Mouse (Mus musculus): Measurements from ENCODE around the gene March10. TPM values are rescaled to one million over a fixed set of nuclear protein-coding genes. Genes with fewer than 3 reads are reported as not detected.

March10 gene
- total RNA-seq, 1 experiment: 0.22 TPM

DNA sequence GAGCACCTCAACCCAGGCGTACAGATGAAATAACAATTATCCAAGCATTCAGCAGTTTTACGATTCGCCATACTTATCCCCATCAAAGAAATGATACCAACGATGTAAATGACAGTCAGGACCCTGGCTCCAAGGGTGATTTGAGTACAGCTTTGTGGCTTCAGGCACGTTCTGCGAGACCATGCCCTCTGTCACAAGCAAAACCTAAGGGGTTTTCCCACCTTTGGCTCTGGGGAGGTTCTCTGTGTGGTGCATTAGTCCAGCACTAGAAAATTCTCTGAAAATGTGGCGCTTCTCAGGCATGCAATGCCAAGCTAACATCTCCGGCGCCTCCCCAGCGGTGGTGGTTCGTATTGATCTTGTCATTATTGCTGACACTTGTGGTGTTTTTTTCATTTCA lies 47.1 kb downstream of the March10 start:
- no peak for DNase-seq (ENCODE audit: low read depth, low spot score)
- Histone ChIP-seq H3K4me1 (ENCODE audit: control insufficient read depth in 2 of 2, insufficient read depth in 2 of 2, low read length in 2 of 2, poor library complexity in 1 of 2) (no peaks in the 10 kb centered on the region), H3K36me3 (ENCODE audit: control insufficient read depth, insufficient read depth, low read length, poor library complexity, severe bottlenecking) (no peaks in the 10 kb centered on the region), H3K9ac (ENCODE audit: insufficient read depth, low read depth, low read length, poor library complexity, severe bottlenecking) (no peak overlapping the region), H3K4me3 (ENCODE audit: insufficient read depth in 1 of 2, low read depth in 1 of 2, low read length in 2 of 2, poor library complexity in 1 of 2, severe bottlenecking in 1 of 2) (no peak overlapping the region), H3K27ac (ENCODE audit: insufficient read depth, low read depth, low read length, poor library complexity, severe bottlenecking) (no peak overlapping the region), H3K9me3 (ENCODE audit: control insufficient read depth, insufficient read depth, low read depth, low read length) (no peaks in the 10 kb centered on the region)
- no peak for TF ChIP-seq HCFC1 (IDR thresholded peaks at IDR 0.05; ENCODE audit: borderline replicate concordance, insufficient read depth, low read length)
- in situ Hi-C loops (cut with MboI; ENCODE audit: low sequenced_read_pairs in 2 of 2, unreplicated experiment in 2 of 2): no loop called here

DNA sequence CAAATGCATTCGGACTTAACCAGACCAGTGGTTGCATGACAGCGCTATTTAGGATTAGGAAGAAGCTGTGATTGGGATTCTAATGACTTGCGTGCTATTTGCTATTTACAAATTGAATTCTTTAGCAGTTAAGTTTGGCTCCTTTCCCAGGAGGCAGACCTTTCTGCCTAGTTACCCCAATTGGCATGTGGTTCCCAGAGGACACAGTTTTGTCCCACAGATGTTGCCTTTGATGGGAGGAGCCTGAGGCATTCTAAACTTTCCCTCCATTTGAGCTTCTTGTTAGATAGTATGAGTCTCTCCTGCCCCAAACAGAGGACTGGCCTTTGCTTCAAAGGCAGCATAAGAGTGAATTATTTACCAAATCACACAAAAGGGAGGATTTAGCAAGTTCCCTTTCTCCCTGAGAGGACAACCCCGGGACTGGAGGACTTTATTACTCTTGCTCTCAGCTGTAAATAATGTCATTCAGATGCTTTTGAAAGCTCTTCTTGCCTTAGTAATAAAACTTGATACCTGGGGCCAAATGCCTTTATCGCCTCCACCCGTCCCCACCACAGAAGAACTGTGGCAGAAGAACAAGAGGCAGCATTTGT lies 48.6 kb downstream of the March10 start:
- Histone ChIP-seq H3K36me3 (ENCODE audit: control insufficient read depth, insufficient read depth, low read length, poor library complexity, severe bottlenecking) (no peaks in the 10 kb centered on the region), H3K4me3 (ENCODE audit: insufficient read depth in 1 of 2, low read depth in 1 of 2, low read length in 2 of 2, poor library complexity in 1 of 2, severe bottlenecking in 1 of 2) (no peak overlapping the region), H3K27ac (ENCODE audit: insufficient read depth, low read depth, low read length, poor library complexity, severe bottlenecking) (no peak overlapping the region), H3K9me3 (ENCODE audit: control insufficient read depth, insufficient read depth, low read depth, low read length) (no peaks in the 10 kb centered on the region), H3K9ac (ENCODE audit: insufficient read depth, low read depth, low read length, poor library complexity, severe bottlenecking) (no peak overlapping the region), H3K4me1 (ENCODE audit: control insufficient read depth in 2 of 2, insufficient read depth in 2 of 2, low read length in 2 of 2, poor library complexity in 1 of 2) (no peaks in the 10 kb centered on the region)
- DNase-seq (ENCODE audit: low read depth, low spot score): no peak
- in situ Hi-C loops (cut with MboI; ENCODE audit: low sequenced_read_pairs in 2 of 2, unreplicated experiment in 2 of 2): no loop called here
- TF ChIP-seq CHD2 (IDR thresholded peaks at IDR 0.05; ENCODE audit: low read depth, low read length) (no peak), HCFC1 (IDR thresholded peaks at IDR 0.05; ENCODE audit: borderline replicate concordance, insufficient read depth, low read length) (no peak), ZNF384 (IDR thresholded peaks at IDR 0.05; ENCODE audit: low read depth, low read length) (no peak), MAFK (IDR thresholded peaks at IDR 0.05; ENCODE audit: insufficient read depth, low read depth, low read length) (no peak), ZC3H11A (IDR thresholded peaks at IDR 0.05; ENCODE audit: borderline replicate concordance, low read depth, low read length) (no peak)

DNA sequence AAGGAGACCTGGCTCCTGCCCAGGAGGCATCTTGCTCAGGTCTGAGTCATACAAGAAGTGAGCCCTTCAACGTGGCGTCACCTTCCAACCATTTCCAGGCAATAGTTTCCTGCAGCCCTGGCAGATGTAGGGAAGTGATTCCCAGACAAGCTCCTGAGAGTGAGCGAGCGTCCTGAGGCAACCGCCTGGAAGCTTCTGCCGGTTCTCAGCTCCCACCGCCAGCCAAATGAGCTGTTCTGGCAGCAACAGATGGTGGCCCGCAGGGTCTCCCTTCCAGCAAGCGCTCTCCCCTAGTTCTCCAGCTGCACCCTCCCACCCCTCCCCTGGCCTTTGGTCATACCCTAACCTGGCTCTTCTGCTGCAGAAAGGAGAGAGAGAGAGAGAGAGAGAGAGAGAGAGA lies 54.2 kb downstream of the March10 start:
- no peak for TF ChIP-seq ZC3H11A (IDR thresholded peaks at IDR 0.05; ENCODE audit: borderline replicate concordance, low read depth, low read length)
- Histone ChIP-seq H3K4me1 (ENCODE audit: control insufficient read depth in 2 of 2, insufficient read depth in 2 of 2, low read length in 2 of 2, poor library complexity in 1 of 2) (no peaks in the 10 kb centered on the region), H3K9ac (ENCODE audit: insufficient read depth, low read depth, low read length, poor library complexity, severe bottlenecking) (no peak overlapping the region), H3K27ac (ENCODE audit: insufficient read depth, low read depth, low read length, poor library complexity, severe bottlenecking) (no peak overlapping the region), H3K4me3 (ENCODE audit: insufficient read depth in 1 of 2, low read depth in 1 of 2, low read length in 2 of 2, poor library complexity in 1 of 2, severe bottlenecking in 1 of 2) (no peak overlapping the region), H3K9me3 (ENCODE audit: control insufficient read depth, insufficient read depth, low read depth, low read length) (no peaks in the 10 kb centered on the region), H3K36me3 (ENCODE audit: control insufficient read depth, insufficient read depth, low read length, poor library complexity, severe bottlenecking) (no peaks in the 10 kb centered on the region)
- in situ Hi-C loops (cut with MboI; ENCODE audit: low sequenced_read_pairs in 2 of 2, unreplicated experiment in 2 of 2): no loop called here
- no peak for DNase-seq (ENCODE audit: low read depth, low spot score)

DNA sequence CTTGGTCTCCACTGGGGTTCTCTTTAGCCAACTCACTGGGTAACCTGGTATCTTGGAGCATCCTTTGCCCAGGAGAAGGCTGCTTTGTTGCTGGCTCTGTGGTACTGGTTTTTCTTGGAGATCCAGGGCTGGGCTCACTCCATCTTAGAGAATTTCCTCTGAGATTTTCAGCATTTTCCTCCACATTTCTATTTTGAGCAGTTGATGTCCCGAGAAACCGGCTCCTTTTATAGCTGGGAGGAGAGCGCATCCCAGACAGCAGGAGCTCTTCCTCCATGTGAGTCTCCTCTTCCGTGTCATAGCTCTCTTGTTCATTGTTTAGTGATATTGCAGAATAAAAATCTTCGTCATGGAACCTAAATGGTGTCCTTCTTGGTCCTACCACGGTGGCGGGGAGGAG lies 66.2 kb downstream of the March10 start:
- in situ Hi-C loops (cut with MboI; ENCODE audit: low sequenced_read_pairs in 2 of 2, unreplicated experiment in 2 of 2): no loop called here
- DNase-seq (ENCODE audit: low read depth, low spot score): no peak
- Histone ChIP-seq H3K27ac (ENCODE audit: insufficient read depth, low read depth, low read length, poor library complexity, severe bottlenecking) (no peak overlapping the region), H3K9ac (ENCODE audit: insufficient read depth, low read depth, low read length, poor library complexity, severe bottlenecking) (no peak overlapping the region), H3K9me3 (ENCODE audit: control insufficient read depth, insufficient read depth, low read depth, low read length) (no peaks in the 10 kb centered on the region), H3K36me3 (ENCODE audit: control insufficient read depth, insufficient read depth, low read length, poor library complexity, severe bottlenecking) (no peaks in the 10 kb centered on the region), H3K4me3 (ENCODE audit: insufficient read depth in 1 of 2, low read depth in 1 of 2, low read length in 2 of 2, poor library complexity in 1 of 2, severe bottlenecking in 1 of 2) (no peak overlapping the region), H3K4me1 (ENCODE audit: control insufficient read depth in 2 of 2, insufficient read depth in 2 of 2, low read length in 2 of 2, poor library complexity in 1 of 2) (no peaks in the 10 kb centered on the region)
- no peak for TF ChIP-seq MAFK (IDR thresholded peaks at IDR 0.05; ENCODE audit: insufficient read depth, low read depth, low read length)

DNA sequence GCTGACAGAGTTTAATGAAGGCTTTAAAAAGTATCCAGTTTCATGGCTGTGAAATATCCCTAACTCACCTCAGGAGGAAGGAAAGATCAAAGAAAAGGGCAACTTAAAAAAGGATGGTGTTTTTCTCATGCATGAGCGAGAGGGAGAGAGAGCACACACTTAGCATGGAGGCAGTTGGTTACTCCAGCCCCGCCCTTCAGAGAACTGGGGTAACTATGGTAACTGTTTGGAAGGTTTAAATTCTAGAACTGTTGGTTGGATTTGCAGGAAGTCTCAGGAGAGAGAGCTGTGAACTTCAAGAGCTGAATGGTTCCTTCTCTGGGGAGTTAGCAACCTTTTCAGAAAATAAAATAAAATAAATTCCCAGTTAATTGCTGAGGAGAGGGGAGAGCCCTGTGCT lies 67.9 kb downstream of the March10 start:
- no peaks in the 10 kb centered on the region for H3K36me3 ChIP-seq (ENCODE audit: control insufficient read depth, insufficient read depth, low read length, poor library complexity, severe bottlenecking)
- DNase-seq (ENCODE audit: low read depth, low spot score): no peak
- no peaks in the 10 kb centered on the region for H3K9me3 ChIP-seq (ENCODE audit: control insufficient read depth, insufficient read depth, low read depth, low read length)
- no peak overlapping the region for H3K9ac ChIP-seq (ENCODE audit: insufficient read depth, low read depth, low read length, poor library complexity, severe bottlenecking)
- H3K4me3 ChIP-seq (ENCODE audit: insufficient read depth in 1 of 2, low read depth in 1 of 2, low read length in 2 of 2, poor library complexity in 1 of 2, severe bottlenecking in 1 of 2): no peak overlapping the region
- in situ Hi-C loops (cut with MboI; ENCODE audit: low sequenced_read_pairs in 2 of 2, unreplicated experiment in 2 of 2): no loop called here
- no peaks in the 10 kb centered on the region for H3K4me1 ChIP-seq (ENCODE audit: control insufficient read depth in 2 of 2, insufficient read depth in 2 of 2, low read length in 2 of 2, poor library complexity in 1 of 2)
- no peak overlapping the region for H3K27ac ChIP-seq (ENCODE audit: insufficient read depth, low read depth, low read length, poor library complexity, severe bottlenecking)
- TF ChIP-seq ZNF384 (IDR thresholded peaks at IDR 0.05; ENCODE audit: low read depth, low read length) (no peak), CHD2 (IDR thresholded peaks at IDR 0.05; ENCODE audit: low read depth, low read length) (no peak), HCFC1 (IDR thresholded peaks at IDR 0.05; ENCODE audit: borderline replicate concordance, insufficient read depth, low read length) (no peak), MAFK (IDR thresholded peaks at IDR 0.05; ENCODE audit: insufficient read depth, low read depth, low read length) (no peak), ZC3H11A (IDR thresholded peaks at IDR 0.05; ENCODE audit: borderline replicate concordance, low read depth, low read length) (no peak)

All from ES-E14 (cell line).